Mouse (Mus musculus) bone marrow macrophage, adult 2 months (primary cell): ENCODE measurements around the gene Ap4s1.

ENCODE experiments used
- CTCF ChIP-seq: IDR thresholded peaks from 2 replicates; pipeline ENCODE4 v1.5.1; 2012; ENCODE audit warnings: low read depth, mild to moderate bottlenecking, low read length, moderate library complexity
- POLR2A ChIP-seq: IDR thresholded peaks from 2 replicates; pipeline ENCODE4 v1.6.1; 2012; ENCODE audit warnings: mild to moderate bottlenecking, low read depth, low read length, borderline replicate concordance

DNA sequence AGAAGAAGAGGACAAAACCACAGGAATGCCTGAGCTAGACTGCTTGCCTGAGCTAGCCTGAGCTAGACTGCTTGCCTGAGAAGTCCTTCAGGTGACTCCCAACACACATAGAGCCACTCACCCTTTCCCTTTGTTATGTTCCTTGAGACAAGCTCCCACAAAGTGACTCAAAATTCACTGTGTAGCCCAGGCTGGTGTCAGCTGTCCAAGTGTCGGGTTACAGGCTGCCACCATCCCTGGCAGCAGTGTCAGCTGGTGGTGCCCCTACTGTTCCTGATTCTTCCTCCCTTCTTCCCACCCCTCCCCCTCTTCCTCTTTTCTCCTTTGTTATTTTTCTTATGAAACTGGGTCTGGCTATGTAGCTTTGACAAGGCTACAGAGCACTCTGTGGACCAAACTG lies 13.0 kb downstream of the Ap4s1 start:
- TF ChIP-seq POLR2A = no peak
- no peak for TF ChIP-seq CTCF
